Mouse (Mus musculus) C2C12 (cell line): ENCODE measurements around the gene Fam131c. TPM values are rescaled to one million over a fixed set of nuclear protein-coding genes. Genes with fewer than 3 reads are reported as not detected.

Experiments
- H3K27me3 ChIP-seq: one replicate; pipeline ENCODE4 v1.6.1; 2011; ENCODE audit not compliant: control insufficient read depth, insufficient read depth, insufficient read length
- H3K36me3 ChIP-seq: one replicate; pipeline ENCODE4 v1.6.1; 2011; ENCODE audit not compliant: control insufficient read depth, insufficient read depth
- H3K4me3 ChIP-seq: one replicate; pipeline ENCODE4 v1.5.1; 2011; ENCODE audit warnings: mild to moderate bottlenecking, control low read depth; ENCODE audit not compliant: poor library complexity, insufficient read depth, severe bottlenecking
- H3K79me2 ChIP-seq: one replicate; pipeline ENCODE4 v1.6.1; 2011; ENCODE audit not compliant: control insufficient read depth, insufficient read depth
- H3K79me3 ChIP-seq: one replicate; pipeline ENCODE4 v1.6.1; 2011; ENCODE audit warnings: low read depth, control low read depth
- H3ac ChIP-seq: one replicate; pipeline ENCODE3; 2011; ENCODE audit warnings: low read depth; ENCODE audit not compliant: control insufficient read depth, insufficient read length
- CEBPB ChIP-seq: IDR thresholded peaks from one replicate; pipeline ENCODE4 v1.6.1; 2011; ENCODE audit warnings: low read depth, mild to moderate bottlenecking, control low read depth, moderate library complexity
- CTCF ChIP-seq: IDR thresholded peaks from one replicate; pipeline ENCODE4 v1.5.1; 2011; ENCODE audit not compliant: control insufficient read depth, insufficient read depth, insufficient read length
- FOSL1 ChIP-seq: IDR thresholded peaks from one replicate; pipeline ENCODE4 v1.8.0; 2011; ENCODE audit warnings: mild to moderate bottlenecking, low read length; ENCODE audit not compliant: poor library complexity, insufficient read depth, severe bottlenecking
- MAX ChIP-seq: IDR thresholded peaks from one replicate; pipeline ENCODE4 v1.6.1; 2011; ENCODE audit warnings: mild to moderate bottlenecking, control low read depth
- MYOD1 ChIP-seq: IDR thresholded peaks from one replicate; pipeline ENCODE4 v1.6.1; 2011; ENCODE audit warnings: low read depth; ENCODE audit not compliant: control insufficient read depth, insufficient read length
- MYOG ChIP-seq: IDR thresholded peaks from one replicate; pipeline ENCODE4 v1.6.1; 2011; ENCODE audit not compliant: control insufficient read depth, insufficient read length; ENCODE audit errors: extremely low read depth
- USF1 ChIP-seq: IDR thresholded peaks from one replicate; pipeline ENCODE4 v1.6.1; 2011; ENCODE audit warnings: low read depth, mild to moderate bottlenecking, control low read depth, moderate library complexity
- polyA plus RNA-seq: library from polyadenylated mRNA; unstranded; fragments of >200 nt; fragmentation: generic; extraction: Trizol; gene quantifications from one replicate; pipeline ENCODE4 v1.2.1, GENCODE M21; 2012; ENCODE audit warnings: missing spikeins

Fam131c gene
- polyA plus RNA-seq, 1 experiment, result 1.9 TPM

- no peaks in the 10 kb centered on the region for H3K79me3 ChIP-seq
- H3K79me2 ChIP-seq, result no peaks in the 10 kb centered on the region
- no peak for TF ChIP-seq CEBPB
- TF ChIP-seq MAX, result no peak
- TF ChIP-seq USF1, result no peak
- no peak for TF ChIP-seq MYOG
- no peak for TF ChIP-seq CTCF
- TF ChIP-seq MYOD1, result no peak
- TF ChIP-seq FOSL1, result no peak
- no peak overlapping the region for H3ac ChIP-seq
- H3K27me3 ChIP-seq, result no peaks in the 10 kb centered on the region
- H3K4me3 ChIP-seq, result no peak overlapping the region
- no peaks in the 10 kb centered on the region for H3K36me3 ChIP-seq
Measured at GRCm38 (mm10) chr4:141350015-141350414, 18.0 kb upstream of the Fam131c start.

- TF ChIP-seq MYOG (no peak), MYOD1 (no peak), MAX (no peak)
- Histone ChIP-seq H3K4me3 (no peak overlapping the region), H3K79me2 (no peaks in the 10 kb centered on the region), H3K36me3 (no peaks in the 10 kb centered on the region), H3ac (no peak overlapping the region), H3K79me3 (no peaks in the 10 kb centered on the region), H3K27me3 (no peaks in the 10 kb centered on the region)
Measured at GRCm38 (mm10) chr4:141351972-141352371, 16.0 kb upstream of the Fam131c start.

GRCm38 (mm10) chr4:141352986-141353385 lies 15.0 kb upstream of the Fam131c start:
- Histone ChIP-seq H3K79me3 (no peaks in the 10 kb centered on the region), H3K27me3 (no peaks in the 10 kb centered on the region), H3ac (no peak overlapping the region), H3K79me2 (no peaks in the 10 kb centered on the region), H3K4me3 (no peak overlapping the region), H3K36me3 (no peaks in the 10 kb centered on the region)
- TF ChIP-seq FOSL1 (no peak), CTCF (no peak), MYOD1 (no peak), USF1 (no peak), MAX (no peak), MYOG (no peak), CEBPB (no peak)

GRCm38 (mm10) chr4:141353868-141354267 lies 14.2 kb upstream of the Fam131c start:
- no peaks in the 10 kb centered on the region for H3K27me3 ChIP-seq
- H3ac ChIP-seq, result no peak overlapping the region
- no peaks in the 10 kb centered on the region for H3K36me3 ChIP-seq
- H3K79me3 ChIP-seq, result no peaks in the 10 kb centered on the region
- TF ChIP-seq FOSL1 (no peak), CTCF (no peak), MYOD1 (no peak)
- no peaks in the 10 kb centered on the region for H3K79me2 ChIP-seq
- H3K4me3 ChIP-seq, result no peak overlapping the region

- H3K79me3 ChIP-seq, result no peaks in the 10 kb centered on the region
- no peaks in the 10 kb centered on the region for H3K79me2 ChIP-seq
- H3ac ChIP-seq, result no peak overlapping the region
- no peak for TF ChIP-seq MYOG
- TF ChIP-seq FOSL1, result no peak
- no peak overlapping the region for H3K4me3 ChIP-seq
- no peaks in the 10 kb centered on the region for H3K27me3 ChIP-seq
- H3K36me3 ChIP-seq, result no peaks in the 10 kb centered on the region
Measured at GRCm38 (mm10) chr4:141357811-141358210, 10.2 kb upstream of the Fam131c start.

- H3K4me3 ChIP-seq, result no peak overlapping the region
- H3ac ChIP-seq, result no peak overlapping the region
- H3K79me2 ChIP-seq, result no peaks in the 10 kb centered on the region
- H3K36me3 ChIP-seq, result no peaks in the 10 kb centered on the region
- no peaks in the 10 kb centered on the region for H3K27me3 ChIP-seq
- H3K79me3 ChIP-seq, result no peaks in the 10 kb centered on the region
- no peak for TF ChIP-seq CTCF
- no peak for TF ChIP-seq FOSL1
- no peak for TF ChIP-seq MYOG
- TF ChIP-seq USF1, result no peak
- TF ChIP-seq MYOD1, result no peak
- TF ChIP-seq MAX, result no peak
- TF ChIP-seq CEBPB, result no peak
Measured at GRCm38 (mm10) chr4:141359222-141359621, 8.8 kb upstream of the Fam131c start.
